Mouse (Mus musculus) ES-Bruce4 (cell line): ENCODE data around the gene Cpvl.

ENCODE experiments used
- CTCF ChIP-seq: IDR thresholded peaks from one replicate; pipeline ENCODE4 v1.8.1; 2011; ENCODE audit warnings: low read depth, low read length
- EP300 ChIP-seq: IDR thresholded peaks from 2 replicates; pipeline ENCODE4 v1.6.1; 2011; ENCODE audit warnings: low read depth, low read length; ENCODE audit not compliant: insufficient read depth

GRCm38 (mm10) chr6:53944417-53944816 is 34.1 kb downstream of the Cpvl start:
- TF ChIP-seq CTCF (no peak), EP300 (no peak)
